Mouse (Mus musculus) left cerebral cortex, postnatal 25 days (tissue): ENCODE measurements around the gene Kif16b. TPM values are rescaled to one million over a fixed set of nuclear protein-coding genes. Genes with fewer than 3 reads are reported as not detected.

Experiments
- DNase-seq, 2 experiments: peaks; one replicate each; pipeline ENCODE4 v3.0.0; 2022; ENCODE audit warnings: low spot score in 2 of 2, mixed read lengths in 1 of 2
- intact Hi-C: fragments of 180-260 bp; cut with DNase I; formaldehyde crosslinking; loops from one replicate; pipeline ENCODE4 v1.15.1; 2025
- total RNA-seq, 2 experiments: library from RNA; stranded (reverse); gene quantifications; 2 replicates each; pipeline ENCODE4 v1.2.3; 2021

Kif16b gene
- total RNA-seq, 2 experiments from 2014 or later: 10.2 to 12.7 TPM

GRCm38 (mm10) chr2:142758091-142758765 is 143.1 kb downstream of the Kif16b start:
- DNase-seq: no peak
- intact Hi-C loops: no loop called here

DNA sequence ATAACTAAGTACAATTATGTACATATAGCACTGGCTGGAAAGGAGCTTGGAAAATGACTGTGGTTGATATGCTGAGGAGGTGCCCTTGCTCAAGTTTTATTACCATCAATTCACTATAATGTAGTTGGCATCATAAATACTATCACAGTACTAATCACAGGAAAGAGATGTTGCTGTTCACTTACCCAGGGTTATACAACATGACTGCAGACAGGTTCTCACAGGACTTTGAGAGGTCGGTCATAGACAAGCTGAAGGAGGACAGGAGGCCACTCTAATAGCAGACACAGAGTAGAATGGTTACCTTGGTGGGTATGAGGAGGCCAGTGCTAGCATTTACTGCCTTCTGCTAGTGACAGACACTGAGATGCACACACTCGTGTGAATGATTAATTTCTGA is 162.0 kb downstream of the Kif16b start:
- DNase-seq: no peak
- intact Hi-C loops: no loop called here

DNA sequence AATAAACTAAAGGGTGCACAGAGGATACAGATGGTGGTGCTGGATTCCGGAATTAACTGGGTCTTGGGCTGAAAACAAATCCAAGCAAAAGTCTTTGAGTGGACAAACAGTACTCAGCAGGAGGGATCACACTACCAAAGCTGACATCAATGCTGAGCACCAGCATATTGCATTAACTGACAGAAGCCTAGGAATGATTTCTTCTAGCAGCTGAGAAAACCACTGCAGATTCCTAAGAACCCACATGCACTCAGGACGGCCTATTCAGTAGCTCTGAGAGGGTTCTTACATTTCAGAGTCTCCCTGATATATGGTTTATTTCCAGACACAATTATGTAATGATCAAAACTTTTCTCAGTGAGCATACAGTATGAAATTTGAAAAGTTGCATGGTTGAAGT is 162.8 kb downstream of the Kif16b start:
- DNase-seq: no peak
- intact Hi-C loops: no loop called here

GRCm38 (mm10) chr2:142735691-142736090 is 165.6 kb downstream of the Kif16b start:
- intact Hi-C loops: no loop called here
- no peak for DNase-seq

GRCm38 (mm10) chr2:142734046-142734445 is 167.3 kb downstream of the Kif16b start:
- intact Hi-C loops: loop anchor here (5.0 kb wide), 2 partner anchors 67 to 472 kb away; no protein-coding TSS in a partner anchor
- no peak for DNase-seq

- intact Hi-C loops: loop anchor here (5.0 kb wide), 2 partner anchors 65 to 470 kb away; no protein-coding TSS in a partner anchor
- DNase-seq: peak; percentile 31 to 49
Observed at GRCm38 (mm10) chr2:142732370-142732769, 169.0 kb downstream of the Kif16b start.

DNA sequence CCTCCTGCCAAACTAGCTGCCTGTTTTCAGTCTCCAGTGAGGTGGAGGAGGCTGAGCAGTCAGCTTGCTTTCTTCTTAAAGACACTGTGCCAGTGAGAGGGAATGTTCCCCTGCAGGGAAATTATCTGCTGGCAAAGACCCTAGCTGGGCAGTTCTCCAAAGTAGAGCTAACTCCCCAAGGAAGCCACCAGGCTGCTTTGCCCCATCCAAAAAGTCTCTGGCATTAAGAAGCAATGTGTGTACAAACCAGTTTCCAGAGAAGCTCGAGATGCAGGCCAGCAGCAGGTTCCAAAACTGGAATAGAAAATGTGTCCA is 169.6 kb downstream of the Kif16b start:
- DNase-seq: peak; percentile 84 to 96
- intact Hi-C loops: loop anchor here (2.0 to 5.0 kb wide), 3 partner anchors 64 to 469 kb away; no protein-coding TSS in a partner anchor

- DNase-seq: peak; percentile 15 to 44
- intact Hi-C loops: loop anchor here (2.0 to 5.0 kb wide), 3 partner anchors 64 to 469 kb away; no protein-coding TSS in a partner anchor
Observed at GRCm38 (mm10) chr2:142731016-142731777, 170.1 kb downstream of the Kif16b start.

DNA sequence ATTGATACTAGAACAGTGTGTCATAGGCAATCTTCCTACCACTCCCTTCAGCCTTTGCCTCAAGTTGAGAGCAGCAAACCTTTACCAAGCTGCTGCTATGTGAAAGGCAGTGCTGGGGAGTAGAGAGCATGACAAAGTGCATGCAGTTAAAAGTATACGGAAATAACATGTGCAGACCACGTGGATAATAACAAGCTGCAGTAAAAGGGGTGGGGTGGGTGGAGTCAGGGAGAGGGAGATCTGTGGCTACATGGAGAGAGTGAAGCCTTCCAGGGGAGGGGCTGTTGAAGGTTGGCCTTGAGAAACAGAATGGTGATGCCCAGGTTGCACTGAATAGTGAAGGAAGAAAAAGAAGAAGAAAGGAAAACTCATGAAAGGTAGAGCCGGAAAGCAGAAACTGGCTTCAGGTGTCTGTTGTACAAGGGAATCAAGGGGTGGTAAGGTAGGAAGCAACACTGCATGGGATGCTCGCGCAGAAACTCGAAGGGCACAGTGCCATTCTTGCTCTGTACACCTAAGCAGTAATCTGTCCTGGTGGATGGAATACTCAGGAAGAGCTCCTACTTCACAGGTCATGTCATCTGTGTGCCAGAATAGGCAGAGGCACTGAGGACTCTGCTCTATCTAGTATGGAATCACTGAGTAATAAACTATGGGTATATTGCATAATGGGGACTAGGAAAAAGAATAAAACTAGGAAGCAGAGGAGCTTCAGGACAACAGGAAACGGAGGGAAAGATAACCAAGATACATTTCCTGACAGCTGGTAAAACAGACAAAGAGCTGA is 176.9 kb downstream of the Kif16b start:
- intact Hi-C loops: loop anchor here (5.0 kb wide), 1 partner anchor 322 kb away; no protein-coding TSS in a partner anchor
- no peak for DNase-seq

DNA sequence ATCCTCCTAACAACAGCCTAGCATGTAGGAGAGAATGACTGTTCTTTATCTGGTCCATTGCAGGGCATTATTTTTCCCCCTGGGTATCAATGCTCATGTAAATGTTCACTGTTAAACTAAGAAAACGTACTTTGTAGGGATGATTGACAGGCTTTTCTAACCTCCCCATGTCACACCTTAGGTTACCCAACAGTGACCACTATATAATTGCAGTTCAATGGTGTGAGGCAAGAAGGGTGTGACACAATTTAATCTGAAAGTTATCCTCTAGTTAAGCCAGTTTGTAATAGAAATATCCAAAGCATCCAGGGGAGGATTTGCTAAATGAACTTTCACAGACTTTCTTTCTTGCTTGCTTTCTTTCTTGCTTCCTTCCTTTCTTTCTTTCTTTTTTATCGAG is 181.2 kb downstream of the Kif16b start:
- DNase-seq: no peak
- intact Hi-C loops: loop anchor here (5.0 kb wide), 1 partner anchor 318 kb away; no protein-coding TSS in a partner anchor

- intact Hi-C loops: no loop called here
- DNase-seq: no peak
Observed at GRCm38 (mm10) chr2:142718998-142719397, 182.3 kb downstream of the Kif16b start.

GRCm38 (mm10) chr2:142717591-142717990 is 183.7 kb downstream of the Kif16b start:
- intact Hi-C loops: no loop called here
- DNase-seq: no peak

- no peak for DNase-seq
- intact Hi-C loops: loop anchor here (1.0 kb wide), 1 partner anchor 41 kb away; no protein-coding TSS in a partner anchor
Observed at GRCm38 (mm10) chr2:142715912-142716260, 185.4 kb downstream of the Kif16b start.

GRCm38 (mm10) chr2:142715186-142715911 is 186.0 kb downstream of the Kif16b start:
- intact Hi-C loops: loop anchor here (1.0 kb wide), 1 partner anchor 42 kb away; no protein-coding TSS in a partner anchor
- DNase-seq: no peak

- intact Hi-C loops: no loop called here
- DNase-seq: no peak
Observed at GRCm38 (mm10) chr2:142712727-142713126, 188.6 kb downstream of the Kif16b start.

DNA sequence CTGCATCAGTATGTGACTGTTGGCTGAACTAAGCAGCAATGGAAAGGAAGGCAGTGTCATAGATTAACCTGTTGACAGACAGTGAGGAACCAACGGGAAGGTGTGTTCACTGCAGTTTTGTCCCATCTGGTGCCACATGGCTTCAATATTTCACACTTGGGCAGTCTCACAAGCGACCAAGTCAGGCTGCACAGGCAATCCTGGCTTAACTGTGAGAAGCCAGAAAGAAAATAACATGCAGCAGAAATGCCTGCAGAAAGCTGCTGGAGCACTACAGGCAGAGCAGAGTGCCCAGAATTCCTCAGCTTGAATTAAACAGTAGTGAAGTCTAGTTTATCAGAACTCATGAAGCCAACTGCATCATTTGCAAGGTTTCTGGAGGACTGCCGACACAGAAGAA is 192.0 kb downstream of the Kif16b start:
- no peak for DNase-seq
- intact Hi-C loops: no loop called here

GRCm38 (mm10) chr2:142700689-142701088 is 200.6 kb downstream of the Kif16b start:
- peak in 1 of 2 experiments; percentile 49 for DNase-seq

DNA sequence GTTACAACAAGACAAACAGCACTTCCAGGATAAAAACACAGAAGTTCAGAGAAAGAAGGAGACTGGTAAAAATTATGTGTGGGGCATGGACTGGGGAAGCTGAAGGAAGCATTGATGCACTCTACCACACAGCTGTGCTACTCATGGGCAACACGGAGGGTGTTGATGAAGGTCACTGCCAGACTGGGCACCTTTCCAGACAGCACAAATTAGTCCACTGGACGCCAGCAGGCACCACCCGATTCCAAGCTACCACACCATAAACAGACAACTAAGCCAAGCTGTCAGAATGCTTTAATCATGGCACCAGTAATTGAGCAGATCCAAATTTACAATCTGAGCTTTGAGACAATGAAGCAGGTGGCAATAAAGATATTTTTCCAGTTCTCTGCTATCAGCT is 202.7 kb downstream of the Kif16b start:
- intact Hi-C loops: no loop called here
- peak in 1 of 2 experiments; percentile 39 for DNase-seq

More at GRCm38 (mm10) chr2:142700689-142701088, 200.6 kb downstream of the Kif16b start:
- intact Hi-C loops: no loop called here

DNA sequence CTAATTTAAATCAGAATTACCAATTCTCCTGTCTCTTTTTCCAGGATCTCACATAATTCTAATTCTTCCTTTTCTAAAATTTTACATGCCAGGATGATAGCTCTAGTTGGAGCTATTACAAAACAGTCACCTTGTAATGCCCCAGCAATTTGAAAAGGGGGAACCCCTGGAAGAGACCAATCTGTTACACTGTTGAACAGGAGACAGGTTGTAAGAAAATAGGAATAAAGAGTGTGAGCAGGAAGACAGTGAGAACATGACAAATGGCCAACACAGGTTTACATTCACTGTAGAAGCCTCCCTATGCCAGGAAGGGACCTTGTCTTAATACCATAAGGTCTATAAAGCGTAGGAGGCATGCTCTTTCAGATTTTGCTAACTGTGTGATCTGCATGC is 206.4 kb downstream of the Kif16b start:
- intact Hi-C loops: no loop called here
- DNase-seq: no peak
